Mouse (Mus musculus): ENCODE data around the gene Kdm1b. TPM values are rescaled to one million over a fixed set of nuclear protein-coding genes. Genes with fewer than 3 reads are reported as not detected.

Gene Kdm1b
- total RNA-seq, 2 experiments from 2014 or later: 7.0 to 8.3 TPM

DNA sequence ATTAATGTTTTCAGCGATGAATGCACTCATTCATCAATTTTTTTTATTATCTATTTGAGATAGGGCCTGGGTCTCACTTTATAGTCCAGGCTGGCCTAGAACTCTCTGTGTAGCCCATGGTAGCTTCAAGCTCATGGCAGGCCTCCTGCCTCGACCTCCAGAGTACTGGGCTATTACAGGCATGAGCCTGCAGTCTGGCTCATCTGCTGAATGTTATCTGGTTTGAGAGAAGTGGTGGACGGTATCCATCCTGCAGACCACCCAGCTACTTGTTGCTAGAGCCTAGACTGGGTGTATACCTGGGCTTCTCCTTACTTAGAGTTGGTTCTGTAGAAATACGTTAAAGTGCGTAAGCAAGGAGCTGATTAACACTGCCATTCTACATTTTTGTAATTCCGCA, 23.7 kb downstream of the Kdm1b start:
- no peak overlapping the region for H3K4me3 ChIP-seq
- DNase-seq: no peak
- H3K27ac ChIP-seq: no peak overlapping the region
- intact Hi-C loops (cut with DNase I): no loop called here
- no peak for TF ChIP-seq CTCF (IDR thresholded peaks at IDR 0.05)

GRCm38 (mm10) chr13:47070329-47071080, 27.2 kb downstream of the Kdm1b start:
- Histone ChIP-seq H3K4me3 (no peak overlapping the region), H3K27ac (no peak overlapping the region)
- TF ChIP-seq CTCF (IDR thresholded peaks at IDR 0.05): no peak
- no peak for DNase-seq
- intact Hi-C loops (cut with DNase I): no loop called here

DNA sequence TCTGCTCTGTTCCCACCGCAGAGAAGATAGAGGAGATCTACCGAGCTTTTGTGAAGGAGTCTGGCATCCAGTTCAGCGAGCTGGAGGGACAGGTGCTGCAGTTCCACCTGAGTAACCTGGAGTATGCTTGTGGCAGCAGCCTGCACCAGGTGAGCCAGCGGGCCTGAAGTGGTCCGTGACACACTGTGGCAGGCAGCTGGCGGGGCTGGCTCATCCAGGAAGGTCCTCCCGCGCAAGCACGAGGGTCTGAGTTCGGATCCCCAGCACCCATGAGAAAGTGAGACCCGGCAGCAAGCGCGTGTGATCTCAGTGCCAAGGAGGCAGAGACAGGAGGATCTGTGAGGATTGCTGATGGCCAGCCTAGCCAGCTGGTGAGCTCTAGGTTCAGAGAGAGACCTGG, 28.6 kb downstream of the Kdm1b start:
- DNase-seq: no peak
- no peak for TF ChIP-seq CTCF (IDR thresholded peaks at IDR 0.05)
- intact Hi-C loops (cut with DNase I): no loop called here
- no peak overlapping the region for H3K27ac ChIP-seq
- no peak overlapping the region for H3K4me3 ChIP-seq

- DNase-seq: no peak
- TF ChIP-seq CTCF (IDR thresholded peaks at IDR 0.05): no peak
- intact Hi-C loops (cut with DNase I): no loop called here
- no peak overlapping the region for H3K27ac ChIP-seq
- no peak overlapping the region for H3K4me3 ChIP-seq
These were observed 29.2 kb downstream of the Kdm1b start for GRCm38 (mm10) chr13:47072484-47072883.

DNA sequence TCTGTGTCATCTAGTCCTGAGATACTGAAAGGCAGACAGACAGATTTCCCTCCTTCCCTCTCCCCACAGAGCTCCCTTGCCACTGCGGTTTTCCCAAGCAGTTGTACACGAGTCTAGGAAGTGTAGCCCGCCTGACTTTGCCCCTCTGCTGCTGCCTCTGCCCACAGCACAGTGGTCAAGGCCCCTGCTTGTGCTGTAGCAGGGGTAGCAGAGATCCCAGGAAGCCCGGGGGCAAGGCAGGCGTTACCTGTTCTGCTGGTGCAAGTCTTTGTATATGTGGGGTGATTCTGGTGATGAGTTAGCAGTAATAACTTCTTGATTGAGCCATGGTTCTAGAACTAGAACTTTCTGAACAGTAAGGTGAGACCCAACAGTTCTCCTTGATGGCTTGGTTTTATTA, 32.9 kb downstream of the Kdm1b start:
- Histone ChIP-seq H3K4me3 (no peak overlapping the region), H3K27ac (no peak overlapping the region)
- TF ChIP-seq CTCF (IDR thresholded peaks at IDR 0.05): no peak
- intact Hi-C loops (cut with DNase I): loop anchor here (5.0 kb wide), 1 partner anchor 211 kb away; no protein-coding TSS in a partner anchor
- DNase-seq: no peak

GRCm38 (mm10) chr13:47077367-47077766, 34.1 kb downstream of the Kdm1b start:
- no peak for DNase-seq
- no peak overlapping the region for H3K27ac ChIP-seq
- TF ChIP-seq CTCF (IDR thresholded peaks at IDR 0.05): no peak
- no peak overlapping the region for H3K4me3 ChIP-seq
- intact Hi-C loops (cut with DNase I): loop anchor here (5.0 kb wide), 1 partner anchor 210 kb away; no protein-coding TSS in a partner anchor

GRCm38 (mm10) chr13:47078799-47079198, 35.5 kb downstream of the Kdm1b start:
- intact Hi-C loops (cut with DNase I): loop anchor here (5.0 kb wide), 1 partner anchor 209 kb away; no protein-coding TSS in a partner anchor
- peak; percentile 33; the same call in 1 of the 2 replicates for TF ChIP-seq CTCF (IDR thresholded peaks at IDR 0.05)
- no peak overlapping the region for H3K4me3 ChIP-seq
- DNase-seq: no peak
- H3K27ac ChIP-seq: no peak overlapping the region

DNA sequence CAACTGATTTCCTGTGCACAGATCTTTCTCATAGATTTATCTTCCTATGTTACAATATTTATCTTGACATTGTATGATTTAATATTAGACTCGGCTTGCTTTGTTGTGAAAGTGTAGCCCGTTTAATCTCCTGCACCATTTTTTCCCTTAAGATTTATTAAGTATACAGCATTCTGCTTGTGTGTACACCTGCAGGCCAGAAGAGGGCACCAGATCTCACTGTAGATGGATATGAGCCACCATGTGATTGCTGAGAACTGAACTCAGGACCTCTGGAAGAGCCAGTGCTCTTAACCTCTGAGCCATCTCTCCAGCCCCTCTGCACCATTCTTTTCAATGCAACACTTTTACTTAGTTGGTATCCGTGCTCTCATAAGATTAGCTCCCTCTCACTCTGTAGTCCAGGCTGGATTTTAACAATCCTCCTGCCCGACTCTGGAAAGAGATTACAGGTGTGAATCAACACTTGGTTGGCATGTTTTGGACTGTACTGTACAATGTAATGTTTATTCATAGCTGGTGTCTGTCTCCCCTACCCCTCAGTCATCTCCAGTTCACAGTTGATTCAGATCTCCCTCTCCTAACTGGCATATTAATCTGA, 37.7 kb downstream of the Kdm1b start:
- no peak overlapping the region for H3K4me3 ChIP-seq
- peak; percentile 62 for TF ChIP-seq CTCF (IDR thresholded peaks at IDR 0.05)
- no peak for DNase-seq
- no peak overlapping the region for H3K27ac ChIP-seq
- intact Hi-C loops (cut with DNase I): no loop called here

- Histone ChIP-seq H3K27ac (no peak overlapping the region), H3K4me3 (no peak overlapping the region)
- no peak for TF ChIP-seq CTCF (IDR thresholded peaks at IDR 0.05)
- intact Hi-C loops (cut with DNase I): no loop called here
- no peak for DNase-seq
These were observed 45.1 kb downstream of the Kdm1b start for GRCm38 (mm10) chr13:47088433-47088832.

- TF ChIP-seq CTCF (IDR thresholded peaks at IDR 0.05): no peak
- Histone ChIP-seq H3K27ac (no peak overlapping the region), H3K4me3 (no peak overlapping the region)
- intact Hi-C loops (cut with DNase I): no loop called here
- DNase-seq: no peak
These were observed 46.0 kb downstream of the Kdm1b start for GRCm38 (mm10) chr13:47089271-47089670.

DNA sequence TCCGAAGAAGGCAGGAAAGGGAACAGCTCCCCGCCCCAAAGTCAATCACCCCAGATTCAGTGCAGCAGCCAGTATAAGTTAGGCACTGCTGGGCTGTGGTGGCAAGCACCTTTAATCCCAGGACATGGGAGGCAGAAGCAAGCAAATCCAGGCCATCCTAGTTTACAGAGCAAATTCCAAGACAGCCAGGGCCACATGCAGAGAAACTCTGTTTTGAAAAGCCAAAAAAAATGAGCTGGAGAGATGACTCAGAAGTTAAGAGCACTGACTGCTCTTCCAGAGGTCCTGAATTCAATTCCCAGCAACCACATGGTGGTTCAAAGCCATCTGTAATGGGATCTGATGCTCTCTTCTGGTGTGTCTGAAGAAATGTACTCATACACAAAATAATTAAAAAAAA, 50.5 kb downstream of the Kdm1b start:
- no peak overlapping the region for H3K4me3 ChIP-seq
- H3K27ac ChIP-seq: no peak overlapping the region
- no peak for TF ChIP-seq CTCF (IDR thresholded peaks at IDR 0.05)

GRCm38 (mm10) chr13:47096591-47096990, 53.3 kb downstream of the Kdm1b start:
- Histone ChIP-seq H3K27ac (peak overlapping the region; percentile 60), H3K4me3 (no peak overlapping the region)
- no peak for TF ChIP-seq CTCF (IDR thresholded peaks at IDR 0.05)
- intact Hi-C loops (cut with DNase I): no loop called here
- no peak for DNase-seq

More for the DNA sequence above, 50.5 kb downstream of the Kdm1b start:
- no peak for DNase-seq
- intact Hi-C loops (cut with DNase I): no loop called here

GRCm38 (mm10) chr13:47099265-47099664, 56.0 kb downstream of the Kdm1b start:
- Histone ChIP-seq H3K27ac (no peak overlapping the region), H3K4me3 (no peak overlapping the region)
- no peak for TF ChIP-seq CTCF (IDR thresholded peaks at IDR 0.05)
- intact Hi-C loops (cut with DNase I): no loop called here
- no peak for DNase-seq
